Mouse (Mus musculus): ENCODE measurements around the gene Tusc2. TPM values are rescaled to one million over a fixed set of nuclear protein-coding genes. Genes with fewer than 3 reads are reported as not detected.

Gene Tusc2
- polyA plus RNA-seq, 1 experiment: 32.5 TPM

DNA sequence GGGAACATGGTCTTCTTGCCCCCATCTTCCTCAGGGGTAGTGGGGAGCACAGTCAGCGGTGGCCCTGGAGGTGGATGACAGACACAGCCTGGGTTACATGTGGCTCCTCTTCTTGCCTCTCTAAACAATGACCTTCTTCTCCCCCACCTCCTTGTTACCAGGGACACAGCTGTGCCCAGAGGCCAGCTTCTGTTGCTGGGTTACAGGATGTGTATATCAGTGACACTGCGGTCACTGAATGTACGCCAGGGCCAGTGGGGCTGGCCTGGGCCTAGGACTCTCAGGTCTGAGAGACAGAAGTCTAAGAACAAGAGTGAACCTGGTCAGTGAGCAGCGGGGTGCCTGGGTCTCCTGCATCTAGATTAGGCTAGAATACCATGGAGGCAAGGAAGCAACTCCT, 52.0 kb downstream of the Tusc2 start:
- 98% methylated on average over 4 of the region's 4 CpGs for WGBS
- Histone ChIP-seq H3K27me3 (ENCODE audit: control insufficient read depth, insufficient read depth, low read length) (no peaks in the 10 kb centered on the region), H3K4me1 (ENCODE audit: control insufficient read depth, insufficient read depth, insufficient read length) (peaks cover 3% of the 10 kb centered on the region; the same call in 1 of the 2 replicates), H3K27ac (ENCODE audit: insufficient read depth, low read length) (no peak overlapping the region), H3K4me3 (ENCODE audit: extremely low read depth, insufficient read depth, insufficient read length) (no peak overlapping the region), H3K36me3 (ENCODE audit: control insufficient read depth, insufficient read depth, low read length) (peaks cover 57% of the 10 kb centered on the region)
- no peak for TF ChIP-seq CTCF (IDR thresholded peaks at IDR 0.05; ENCODE audit: extremely low read depth, insufficient read depth, insufficient read length, insufficient replicate concordance)
- TF ChIP-seq POLR2A (IDR thresholded peaks at IDR 0.05; ENCODE audit: low read depth, low read length): no peak
- no peak for DNase-seq (ENCODE audit: low read depth in 1 of 2, low spot score in 2 of 2)

Other genes with a start within 250 kb of the Tusc2 start
- 11.0 and 12.2 TPM in 2 replicates for gene Hemk1, start 224.9 kb upstream of the Tusc2 start, polyA plus RNA-seq (2012; rRNA removed)
- 0.29 and 0.50 TPM in 2 replicates for gene 6430571L13Rik, start 222.7 kb upstream of the Tusc2 start, polyA plus RNA-seq (2012; rRNA removed)
- 1.6 and 2.2 TPM in 2 replicates for gene Cacna2d2, start 163.6 kb upstream of the Tusc2 start, polyA plus RNA-seq (2012; rRNA removed)
- 28.6 and 33.4 TPM in 2 replicates for gene Tmem115, start 29.3 kb upstream of the Tusc2 start, polyA plus RNA-seq (2012; rRNA removed)
- 33.1 and 42.8 TPM in 2 replicates for gene Cyb561d2, start 21.1 kb upstream of the Tusc2 start, polyA plus RNA-seq (2012; rRNA removed)
- 24.4 and 26.3 TPM in 2 replicates for gene Nprl2, start 21.0 kb upstream of the Tusc2 start, polyA plus RNA-seq (2012; rRNA removed)
- 0.84 and 0.88 TPM in 2 replicates for gene Zmynd10, start 16.0 kb upstream of the Tusc2 start, polyA plus RNA-seq (2012; rRNA removed)
- gene Rassf1, start 11.7 kb upstream of the Tusc2 start, polyA plus RNA-seq (2012; rRNA removed): 20.9 and 23.5 TPM in 2 replicates
- gene Hyal2, start 4.7 kb downstream of the Tusc2 start, polyA plus RNA-seq (2012; rRNA removed): 38.1 and 44.3 TPM in 2 replicates
- 3.2 and 3.7 TPM in 2 replicates for gene Hyal1, start 13.7 kb downstream of the Tusc2 start, polyA plus RNA-seq (2012; rRNA removed)
- 34.1 and 36.8 TPM in 2 replicates for gene Naa80, start 15.6 kb downstream of the Tusc2 start, polyA plus RNA-seq (2012; rRNA removed)
- 0.54 and 1.00 TPM in 2 replicates for gene Hyal3, start 17.6 kb downstream of the Tusc2 start, polyA plus RNA-seq (2012; rRNA removed)
- gene Ifrd2, start 24.4 kb downstream of the Tusc2 start, polyA plus RNA-seq (2012; rRNA removed): 71.2 and 78.3 TPM in 2 replicates
- 3.3 TPM in 2 replicates for gene Sema3b, start 46.0 kb downstream of the Tusc2 start, polyA plus RNA-seq (2012; rRNA removed)
- 752 and 1,030 TPM in 2 replicates for gene Gnai2, start 72.1 kb downstream of the Tusc2 start, polyA plus RNA-seq (2012; rRNA removed)
- gene Slc38a3, start 106.3 kb downstream of the Tusc2 start, polyA plus RNA-seq (2012; rRNA removed): 10.6 and 13.9 TPM in 2 replicates
- gene Gnat1, start 116.5 kb downstream of the Tusc2 start, polyA plus RNA-seq (2012; rRNA removed): not detected in 2 replicates
- gene Sema3f, start 147.2 kb downstream of the Tusc2 start, polyA plus RNA-seq (2012; rRNA removed): 61.1 and 61.6 TPM in 2 replicates
- 70.3 and 76.0 TPM in 2 replicates for gene Rbm5, start 207.7 kb downstream of the Tusc2 start, polyA plus RNA-seq (2012; rRNA removed)

Data from spleen, adult 2 months (tissue).